Mouse (Mus musculus) left cerebral cortex, adult 18-20 months (tissue): ENCODE results near the gene Casp14. TPM values are rescaled to one million over a fixed set of nuclear protein-coding genes. Genes with fewer than 3 reads are reported as not detected.
"Not testable (repeated sequence)": the region's sequence is repeated elsewhere in the genome, so short reads cannot be mapped to it uniquely, and the experiment has no call there.

Experiments used
- DNase-seq, 2 experiments: peaks; one replicate each; pipeline ENCODE4 v3.0.0; 2021 to 2022; ENCODE audit warnings: low spot score in 2 of 2, mixed read lengths in 1 of 2
- total RNA-seq, 2 experiments: library from RNA; stranded (reverse); gene quantifications; 2 replicates each; pipeline ENCODE4 v1.2.3; 2021

Gene Casp14
- total RNA-seq, 2 experiments from 2014 or later, result not detected

GRCm38 (mm10) chr10:78686995-78687577 lies 31.0 kb downstream of the Casp14 start:
- DNase-seq, result no peak

- not testable (repeated sequence) for DNase-seq
These were observed 48.0 kb downstream of the Casp14 start for GRCm38 (mm10) chr10:78670121-78670520.

GRCm38 (mm10) chr10:78666696-78667095 lies 51.4 kb downstream of the Casp14 start:
- not testable (repeated sequence) for DNase-seq

GRCm38 (mm10) chr10:78664546-78664945 lies 53.5 kb downstream of the Casp14 start:
- no peak for DNase-seq

Other genes starting within 250 kb of the Casp14 start
- gene Olfr1358, start 200.9 kb downstream of the Casp14 start, total RNA-seq, result not detected
- 10 to 100 TPM; 30.5 to 30.9 TPM for gene Ilvbl, start 143.9 kb downstream of the Casp14 start, total RNA-seq
- 1 to 10 TPM; 7.8 to 8.5 TPM for gene Syde1, start 126.3 kb downstream of the Casp14 start, total RNA-seq
- not detected for gene Olfr1357, start 100.2 kb downstream of the Casp14 start, total RNA-seq
- gene Ccdc105, start 34.8 kb upstream of the Casp14 start, total RNA-seq, result under 1 TPM; 0.49 to 0.59 TPM
- 10 to 100 TPM; 12.7 to 14.1 TPM for gene Slc1a6, start 62.2 kb upstream of the Casp14 start, total RNA-seq
- not detected for gene Olfr1356, start 133.9 kb upstream of the Casp14 start, total RNA-seq
- gene Olfr1355, start 157.2 kb upstream of the Casp14 start, total RNA-seq, result not detected
- gene Olfr1354, start 194.9 kb upstream of the Casp14 start, total RNA-seq, result not detected
- not detected for gene Olfr8, start 232.3 kb upstream of the Casp14 start, total RNA-seq
- gene Olfr1353, start 245.0 kb upstream of the Casp14 start, total RNA-seq, result not detected